Mouse (Mus musculus) testis, postnatal 10 days (tissue): ENCODE measurements around the gene Itpa.

Experiments used
- DNase-seq: peaks from one replicate; pipeline ENCODE4 v3.0.0; 2021; ENCODE audit warnings: low spot score

Itpa gene

DNA sequence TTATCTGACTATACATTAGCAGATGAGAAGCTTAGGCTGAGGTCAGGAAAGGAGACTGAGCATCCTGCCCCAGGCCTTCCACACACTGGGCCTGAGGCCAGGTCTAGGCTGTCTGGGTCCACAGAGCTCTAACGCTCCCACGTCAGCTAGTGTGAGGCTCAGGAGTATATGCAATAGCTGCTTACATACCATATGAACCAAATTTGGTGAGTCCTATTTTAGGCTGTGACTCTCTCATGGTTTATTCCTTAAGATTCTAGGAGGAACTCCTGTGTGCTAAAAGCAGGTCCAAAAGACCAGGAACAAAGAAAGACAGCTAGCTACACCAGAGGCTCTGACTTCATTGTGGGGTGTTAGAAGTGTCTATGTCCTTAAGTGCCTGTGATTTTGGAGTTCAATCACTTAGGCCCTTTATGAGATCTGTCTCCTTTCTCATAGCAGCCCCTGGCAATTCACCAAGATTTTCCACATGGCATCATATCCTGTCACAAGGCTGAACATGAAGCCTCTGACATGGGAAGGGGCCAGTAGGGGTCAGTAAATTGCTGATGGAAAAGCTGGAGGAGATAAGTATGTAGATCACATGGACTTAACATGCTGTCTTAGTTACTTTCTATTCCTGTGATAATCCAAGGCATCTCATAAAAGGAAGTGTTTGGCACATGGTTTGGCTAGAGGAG lies 61.6 kb downstream of the Itpa start:
- DNase-seq = no peak

DNA sequence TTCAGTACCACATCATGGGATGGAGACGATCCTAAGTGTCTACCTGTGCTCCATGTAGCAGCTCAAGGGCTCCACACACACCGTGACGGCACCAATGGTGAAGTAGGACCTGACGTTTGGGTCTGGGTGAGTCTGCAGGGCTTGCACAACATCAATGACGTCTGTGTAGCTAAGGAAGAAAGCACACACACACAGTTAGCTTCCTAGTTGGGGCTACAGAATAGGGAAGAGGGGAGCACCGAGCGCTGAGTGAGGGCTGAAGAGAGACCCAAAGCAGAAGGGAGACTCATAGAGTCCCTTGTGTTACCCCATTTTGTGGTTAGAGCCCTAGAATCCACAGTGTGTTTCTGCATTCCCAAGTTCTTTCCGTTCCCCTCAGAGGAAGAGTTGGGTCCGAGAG lies 63.3 kb downstream of the Itpa start:
- DNase-seq = no peak
